Mouse (Mus musculus): ENCODE measurements around the gene Fst.

The Fst gene

GRCm38 (mm10) chr13:114458886-114459700 lies at the start of gene Fst:
Fst (minus strand) TSS chr13:114458951.
- peak; percentile 16 for DNase-seq (ENCODE audit: low read depth, low spot score)

GRCm38 (mm10) chr13:114493826-114494225 lies 35.1 kb upstream of the Fst start:
- no peak for DNase-seq (ENCODE audit: low read depth, low spot score)

DNA sequence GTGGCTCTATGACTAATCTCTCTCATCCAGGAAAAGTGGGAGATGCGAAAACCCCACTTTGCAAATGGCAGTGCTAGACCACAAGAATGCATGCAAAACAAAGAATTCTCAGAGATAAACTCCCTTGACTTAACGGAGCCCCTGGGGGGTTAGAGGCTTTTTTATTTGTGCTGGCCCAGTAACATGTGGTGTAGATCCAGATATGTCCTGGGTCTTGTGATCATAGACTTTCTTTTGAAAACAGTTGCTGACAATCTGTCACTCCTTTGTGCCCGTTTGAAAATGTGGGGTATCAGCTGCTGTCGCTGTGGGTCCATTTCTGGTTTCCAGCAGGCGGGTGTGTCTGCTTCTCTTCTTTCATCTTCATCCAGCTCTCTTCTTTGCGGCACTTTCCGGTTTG lies 29.4 kb upstream of the Fst start:
- no peak for DNase-seq (ENCODE audit: low read depth, low spot score)

- no peak for DNase-seq (ENCODE audit: low read depth, low spot score)
Measured at GRCm38 (mm10) chr13:114478329-114478728, 19.6 kb upstream of the Fst start.

GRCm38 (mm10) chr13:114469945-114470344 lies 11.2 kb upstream of the Fst start:
- DNase-seq (ENCODE audit: low read depth, low spot score), result no peak

DNA sequence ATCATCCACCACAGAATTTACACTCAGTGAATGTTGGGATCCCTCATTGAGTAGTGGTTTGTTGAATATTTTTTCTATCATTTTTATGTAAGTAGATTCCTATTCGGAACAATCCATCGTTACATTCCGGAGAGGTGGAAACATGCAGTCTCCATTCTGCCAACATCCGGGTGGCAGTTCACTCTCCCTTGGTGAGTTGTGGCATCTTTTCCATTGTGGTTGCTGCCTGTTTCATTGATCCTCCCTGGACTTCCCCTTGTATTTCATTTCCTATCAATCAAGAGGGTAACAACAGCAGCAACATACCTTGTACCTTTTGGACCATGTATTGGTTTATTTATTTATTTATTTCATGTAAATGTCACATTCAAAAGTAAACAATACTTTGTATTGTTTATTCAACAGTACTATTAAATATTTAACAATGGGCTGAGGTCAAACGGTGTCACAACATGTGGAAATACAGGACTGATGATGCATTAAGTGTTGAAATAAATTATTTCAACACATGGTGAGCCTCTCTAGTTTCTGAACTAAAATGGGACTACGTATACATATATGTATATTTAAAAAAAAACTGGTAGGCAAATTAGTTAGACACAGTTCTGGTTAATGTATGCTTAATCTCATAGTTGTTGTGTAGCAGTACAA lies 7.6 kb upstream of the Fst start:
- no peak for DNase-seq (ENCODE audit: low read depth, low spot score)

DNA sequence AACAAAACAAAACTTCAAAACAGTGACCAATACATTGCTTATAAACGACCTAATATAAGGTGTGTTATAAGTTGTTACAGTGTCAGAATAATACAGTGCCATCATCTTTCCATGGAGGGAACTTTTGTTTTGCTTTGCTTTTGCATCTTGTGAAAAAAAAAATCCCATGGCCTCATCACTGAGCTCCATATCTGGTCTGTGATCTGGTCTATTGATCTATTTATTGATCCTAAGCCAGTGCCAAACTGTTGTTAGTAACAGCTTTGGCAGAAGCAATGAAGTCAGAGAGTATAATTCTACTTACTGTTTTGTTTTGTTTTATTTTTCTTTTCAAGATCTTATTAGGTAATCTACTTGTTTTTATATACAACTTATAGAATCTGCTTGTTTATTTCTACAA lies 6.6 kb upstream of the Fst start:
- DNase-seq (ENCODE audit: low read depth, low spot score), result no peak

- DNase-seq (ENCODE audit: low read depth, low spot score), result no peak
Measured at GRCm38 (mm10) chr13:114464824-114465223, 6.1 kb upstream of the Fst start.

DNA sequence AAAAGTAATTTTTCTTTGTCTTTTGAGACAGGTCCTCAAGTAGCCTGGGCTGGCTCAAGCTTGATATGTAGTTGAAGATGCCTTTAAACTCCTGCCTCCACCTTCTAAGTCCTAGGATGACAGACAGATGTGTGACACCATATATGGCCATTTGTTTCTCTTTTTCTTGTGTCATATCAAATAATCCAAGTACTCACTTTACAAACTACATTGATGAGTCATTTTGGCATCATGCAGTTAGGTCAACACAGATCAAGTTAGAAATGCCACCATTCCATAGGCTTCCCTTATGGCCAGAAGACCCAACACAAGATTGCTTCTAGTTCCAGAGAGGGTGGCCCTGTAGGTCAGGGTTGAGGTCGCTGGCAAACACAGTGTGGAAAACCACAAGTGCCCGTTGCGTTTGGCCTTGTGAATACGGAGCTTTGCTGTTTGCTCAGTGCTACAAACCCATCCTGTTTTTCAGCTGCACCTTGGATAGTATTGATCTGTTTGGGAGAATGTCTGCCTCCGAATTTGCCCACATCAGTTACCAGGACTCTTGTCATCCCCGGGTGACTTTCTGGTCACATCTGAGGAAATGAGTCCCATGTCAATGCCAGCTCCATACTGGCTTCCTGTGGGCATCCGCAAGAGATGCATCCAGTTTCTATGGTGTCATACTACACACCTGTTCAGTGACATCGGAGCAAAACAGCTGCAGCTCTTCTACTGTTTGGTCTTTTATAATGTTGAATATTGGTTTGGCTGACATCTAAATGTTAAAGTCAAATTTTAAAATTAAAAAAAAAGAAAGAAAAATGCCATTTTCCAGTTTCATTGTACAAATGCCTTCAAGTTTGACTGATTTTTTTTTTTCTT lies 4.0 kb upstream of the Fst start:
- no peak for DNase-seq (ENCODE audit: low read depth, low spot score)

DNA sequence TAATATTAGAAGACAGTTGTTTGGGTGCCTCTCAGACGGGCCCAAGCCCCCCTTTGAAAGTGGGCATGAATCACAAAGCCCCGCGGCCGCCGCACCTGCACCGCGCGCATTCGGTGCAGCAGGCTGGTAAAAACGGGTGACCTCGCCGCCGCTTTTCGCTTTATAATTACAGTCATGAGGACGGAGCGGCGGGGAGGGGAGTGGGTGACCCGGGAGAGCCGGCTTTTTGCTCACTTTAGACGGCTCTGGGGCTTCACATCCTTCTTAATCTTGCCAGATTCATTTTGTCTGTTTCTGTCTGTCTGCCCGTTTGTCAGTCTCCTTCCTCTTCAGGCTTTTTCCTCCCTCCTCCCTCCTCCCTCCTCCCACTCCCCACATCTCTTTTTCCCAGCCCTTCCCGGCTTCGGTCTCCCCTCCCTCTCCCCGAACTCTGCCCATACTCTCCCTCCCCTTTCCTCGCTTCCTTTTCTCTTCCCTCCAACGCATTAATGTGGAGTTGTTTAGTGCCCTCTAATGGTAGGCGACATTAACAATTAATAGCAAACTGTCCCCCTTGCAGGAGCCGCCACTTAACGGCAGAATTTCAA lies 1.6 kb upstream of the Fst start:
- peak; percentile 57 for DNase-seq (ENCODE audit: low read depth, low spot score)

GRCm38 (mm10) chr13:114459701-114460160 lies 980 bp upstream of the Fst start:
- DNase-seq (ENCODE audit: low read depth, low spot score), result no peak

DNA sequence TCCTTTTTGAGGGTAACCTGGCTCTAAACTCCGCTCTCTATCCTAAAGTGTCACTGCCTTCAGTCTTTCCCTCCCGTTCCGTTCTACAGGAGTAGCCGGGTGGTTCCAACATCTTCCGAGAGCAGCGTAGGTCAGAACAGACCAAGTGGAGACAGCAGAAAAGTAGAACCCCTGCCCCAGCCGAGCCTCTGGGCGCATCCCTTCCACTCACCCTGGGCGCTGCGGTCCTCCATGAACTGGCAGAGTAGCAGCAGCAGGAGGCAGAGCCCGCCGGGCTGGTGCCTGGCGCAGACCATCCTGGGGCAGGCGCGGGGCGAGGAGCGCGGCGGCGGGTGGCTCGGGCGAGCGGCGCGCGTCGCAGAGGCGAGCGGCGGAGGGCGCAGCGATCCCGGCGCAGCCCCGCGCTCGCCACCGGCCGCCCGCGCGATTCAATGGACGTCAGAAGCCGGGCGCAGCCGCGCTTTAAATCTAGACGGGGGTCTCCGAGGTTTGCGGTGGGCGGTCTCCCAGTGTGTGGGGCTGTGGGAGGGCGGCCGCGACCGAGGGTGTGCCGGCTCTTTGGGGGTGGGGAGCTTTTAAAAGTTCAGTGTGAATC lies 363 bp downstream of the Fst start:
- DNase-seq (ENCODE audit: low read depth, low spot score), result peak; percentile 24

DNA sequence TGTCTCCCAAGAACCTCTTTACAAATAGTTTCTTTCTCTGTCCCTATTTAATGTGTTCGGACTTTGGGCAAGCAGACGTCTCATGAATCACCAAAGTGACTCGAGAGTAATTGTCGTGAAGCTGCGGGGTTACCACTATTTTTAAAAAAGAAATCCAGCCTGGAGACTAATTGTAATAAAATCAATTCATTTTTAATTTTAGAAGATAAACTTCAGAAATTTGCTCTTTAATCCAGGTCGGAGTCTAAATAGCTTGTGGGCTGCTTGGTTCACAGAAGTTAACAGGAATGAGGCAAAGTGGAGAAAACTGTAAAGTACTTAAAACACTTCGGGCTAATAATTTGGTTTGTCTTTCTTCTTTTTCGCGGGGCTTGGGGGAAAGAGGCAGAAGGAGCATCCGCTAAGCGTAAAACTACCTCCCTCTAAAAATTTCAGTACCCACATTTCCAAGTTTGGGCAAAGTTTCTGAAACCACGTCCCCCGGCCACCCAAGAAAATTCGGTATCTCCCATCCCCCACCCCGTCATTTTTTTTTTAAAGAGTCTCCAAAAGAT lies 1.1 kb downstream of the Fst start:
- no peak for DNase-seq (ENCODE audit: low read depth, low spot score)

GRCm38 (mm10) chr13:114456766-114457566 lies 1.8 kb downstream of the Fst start:
- peak; percentile 11 for DNase-seq (ENCODE audit: low read depth, low spot score)

DNA sequence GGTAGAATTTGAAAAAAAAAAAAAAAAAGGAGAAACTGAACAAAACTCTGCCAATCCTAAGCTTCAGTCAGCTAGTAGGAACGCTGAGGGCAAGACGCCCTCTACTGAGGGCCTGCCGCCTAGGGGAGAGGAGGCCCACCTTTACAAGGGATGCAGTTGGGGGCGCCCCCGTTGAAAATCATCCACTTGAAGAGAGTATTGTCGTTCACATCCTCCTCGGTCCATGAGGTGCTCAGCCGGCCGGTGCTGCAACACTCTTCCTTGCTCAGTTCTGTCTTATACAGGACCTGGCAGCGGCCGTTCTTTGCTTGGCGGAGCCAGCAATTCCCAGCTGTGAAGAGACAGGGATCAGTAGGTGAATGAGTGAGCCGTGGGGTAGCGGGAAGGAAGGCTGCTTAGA lies 2.5 kb downstream of the Fst start:
- DNase-seq (ENCODE audit: low read depth, low spot score), result peak; percentile 30

DNA sequence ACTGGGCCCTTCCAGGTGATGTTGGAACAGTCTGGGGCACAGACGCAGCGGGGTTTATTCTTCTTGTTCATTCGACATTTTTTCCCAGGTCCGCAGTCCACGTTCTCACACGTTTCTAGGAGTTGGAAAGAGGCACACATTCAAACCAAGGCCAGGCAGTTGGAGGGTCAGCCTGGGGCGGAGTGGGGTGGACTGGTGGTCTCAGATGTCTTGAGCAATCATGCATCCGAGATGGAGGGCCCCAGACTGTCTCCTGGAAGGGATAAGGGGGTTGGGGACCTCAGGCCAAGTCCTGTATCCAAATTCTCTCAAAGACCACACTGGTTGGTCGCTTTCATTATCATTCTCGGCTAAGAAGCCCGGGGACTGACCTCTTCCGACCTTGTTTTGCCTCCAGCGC lies 3.0 kb downstream of the Fst start:
- DNase-seq (ENCODE audit: low read depth, low spot score), result no peak

- DNase-seq (ENCODE audit: low read depth, low spot score), result no peak
Measured at GRCm38 (mm10) chr13:114447213-114447612, 11.5 kb downstream of the Fst start.

DNA sequence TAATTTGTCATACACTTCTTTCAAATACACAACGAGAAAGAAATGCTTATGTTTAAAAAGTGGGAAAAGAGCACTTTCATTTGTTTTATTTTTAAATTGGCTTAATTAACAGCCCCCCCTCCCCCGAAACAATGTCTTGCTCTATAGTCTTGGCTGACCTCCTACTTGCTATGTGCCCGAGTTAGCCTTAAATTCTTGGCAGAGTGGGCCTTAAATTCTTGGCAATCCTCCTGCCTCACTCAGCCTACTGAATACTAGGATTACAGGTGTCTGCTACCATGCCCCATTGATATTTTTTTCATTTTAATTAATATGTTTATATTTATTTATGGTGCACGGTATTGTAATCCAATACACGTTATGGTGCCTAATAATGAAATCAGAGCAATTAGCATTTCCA lies 26.3 kb downstream of the Fst start:
- no peak for DNase-seq (ENCODE audit: low read depth, low spot score)

DNA sequence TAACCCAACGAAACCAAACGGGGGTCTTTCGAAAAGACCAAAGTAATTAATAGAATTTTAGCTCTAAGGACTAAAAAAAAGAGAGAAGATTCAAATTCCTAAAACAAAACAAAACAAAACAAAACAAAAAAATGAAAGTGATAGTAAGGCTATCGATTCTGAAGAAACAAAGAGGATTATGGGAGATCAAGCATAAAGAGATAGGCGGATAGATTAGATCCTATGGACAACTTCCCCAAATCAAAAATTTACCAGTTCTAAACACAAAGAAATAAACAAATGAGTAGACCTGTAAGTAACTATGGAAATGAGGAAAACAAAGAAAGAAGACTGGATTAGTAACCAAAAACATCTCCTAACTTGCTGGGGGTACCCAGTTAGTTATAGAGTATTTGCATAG lies 33.5 kb downstream of the Fst start:
- DNase-seq (ENCODE audit: low read depth, low spot score), result no peak

DNA sequence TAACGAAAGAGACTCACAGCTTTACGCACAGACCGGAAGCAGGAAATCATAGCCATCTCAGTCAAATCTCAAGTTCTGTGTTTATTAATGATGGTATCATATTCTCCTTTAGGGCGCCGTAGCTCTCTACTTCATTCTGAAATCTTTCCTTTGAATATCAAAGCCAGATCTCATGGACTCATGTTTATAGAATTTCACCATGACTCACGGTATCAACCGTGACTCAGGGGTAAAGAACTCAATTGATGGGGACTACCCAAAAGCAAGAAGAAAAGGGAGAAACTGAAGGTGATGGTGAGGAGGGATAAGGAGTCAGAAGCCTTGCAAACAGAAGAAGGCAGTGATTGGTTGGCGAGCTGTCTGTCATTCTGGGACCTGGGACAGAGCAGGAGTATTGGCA lies 38.5 kb downstream of the Fst start:
- DNase-seq (ENCODE audit: low read depth, low spot score), result no peak
